Mouse (Mus musculus) limb, embryonic 15.5 days (tissue): ENCODE data around the gene Cryge. TPM values are rescaled to one million over a fixed set of nuclear protein-coding genes. Genes with fewer than 3 reads are reported as not detected.

Source experiments
- ATAC-seq: fragments of 200-750 bp; cut with Nextera tagmentation; 2 replicates; pipeline ENCODE4 v1.8.0; 2017; ENCODE audit warnings: low read depth, moderate TSS enrichment; ENCODE audit not compliant: insufficient number of reproducible peaks, low FRiP score, low TSS enrichment
- H3K27ac ChIP-seq: fragments of 300-500 bp; sonication (generic); 2 replicates; pipeline ENCODE4 v1.5.1; 2015; ENCODE audit warnings: moderate library complexity, mild to moderate bottlenecking, inconsistent platforms
- H3K27me3 ChIP-seq: fragments of 300-500 bp; sonication (generic); 2 replicates; pipeline ENCODE4 v1.6.1; 2015; ENCODE audit warnings: inconsistent platforms
- H3K36me3 ChIP-seq: fragments of 300-500 bp; sonication (generic); 2 replicates; pipeline ENCODE4 v1.6.1; 2015; ENCODE audit warnings: inconsistent platforms
- H3K4me1 ChIP-seq: fragments of 300-500 bp; sonication (generic); 2 replicates; pipeline ENCODE4 v1.6.1; 2015; ENCODE audit warnings: inconsistent platforms
- H3K4me2 ChIP-seq: fragments of 300-500 bp; sonication (generic); 2 replicates; pipeline ENCODE4 v1.6.1; 2015; ENCODE audit warnings: mild to moderate bottlenecking, inconsistent platforms
- H3K4me3 ChIP-seq: fragments of 300-500 bp; sonication (generic); 2 replicates; pipeline ENCODE4 v1.5.1; 2015; ENCODE audit warnings: mild to moderate bottlenecking, inconsistent platforms
- H3K9ac ChIP-seq: fragments of 300-500 bp; sonication (generic); 2 replicates; pipeline ENCODE4 v1.6.1; 2015; ENCODE audit warnings: inconsistent platforms
- H3K9me3 ChIP-seq: fragments of 300-500 bp; sonication (generic); 2 replicates; pipeline ENCODE4 v1.6.1; 2016; ENCODE audit warnings: inconsistent platforms
- WGBS: fragments of 180-500 bp; shearing (Covaris S2); methylation state at CpG from one replicate; pipeline ENCODE4 v1.1.7; 2015; 5-methylcytosine and 5-hydroxymethylcytosine counted together
- polyA plus RNA-seq: library from polyadenylated mRNA; unstranded; fragments of >200 nt; fragmentation: Nextera tagmentation; extraction: Ambion mirVana; gene quantifications from 2 replicates; pipeline ENCODE4 v1.2.1, GENCODE M21; 2015

The Cryge gene
- polyA plus RNA-seq, 1 experiment from 2014 or later: not detected

GRCm38 (mm10) chr1:65005575-65005974 is 45.4 kb downstream of the Cryge start:
- Histone ChIP-seq H3K4me2 (no peak overlapping the region), H3K4me1 (no peaks in the 10 kb centered on the region)

GRCm38 (mm10) chr1:65004526-65004925 is 46.4 kb downstream of the Cryge start:
- Histone ChIP-seq H3K27me3 (no peaks in the 10 kb centered on the region), H3K27ac (no peak overlapping the region), H3K9ac (no peak overlapping the region), H3K4me1 (no peaks in the 10 kb centered on the region), H3K9me3 (no peaks in the 10 kb centered on the region), H3K4me2 (no peak overlapping the region), H3K4me3 (no peak overlapping the region), H3K36me3 (no peaks in the 10 kb centered on the region)
- ATAC-seq: no peak
- 79% methylated on average over 4 of the region's 4 CpGs for WGBS

More at GRCm38 (mm10) chr1:65005575-65005974, 45.4 kb downstream of the Cryge start:
- Histone ChIP-seq H3K27ac (no peak overlapping the region), H3K4me3 (no peak overlapping the region), H3K9ac (no peak overlapping the region), H3K27me3 (no peaks in the 10 kb centered on the region), H3K9me3 (no peaks in the 10 kb centered on the region), H3K36me3 (no peaks in the 10 kb centered on the region)
- WGBS: 95% methylated on average over 6 of the region's 6 CpGs
- ATAC-seq: no peak

Other genes starting within 250 kb of the Cryge start
- gene Plekhm3, start 94.3 kb downstream of the Cryge start, polyA plus RNA-seq: 5.4 and 6.6 TPM in 2 replicates
- 0.24 TPM in 2 replicates for gene Akr1cl, start 18.4 kb downstream of the Cryge start, polyA plus RNA-seq
- gene Crygd, start 12.3 kb upstream of the Cryge start, polyA plus RNA-seq: not detected in 2 replicates
- gene Crygc, start 22.5 kb upstream of the Cryge start, polyA plus RNA-seq: not detected in 2 replicates
- gene Crygb, start 31.1 kb upstream of the Cryge start, polyA plus RNA-seq: not detected in 2 replicates
- gene Cryga, start 52.2 kb upstream of the Cryge start, polyA plus RNA-seq: not detected in 2 replicates
- gene Gm28845, start 68.4 kb upstream of the Cryge start, polyA plus RNA-seq: not detected in 2 replicates
- gene D630023F18Rik, start 72.1 kb upstream of the Cryge start, polyA plus RNA-seq: 0.35 and 0.47 TPM in 2 replicates
- gene Idh1, start 135.4 kb upstream of the Cryge start, polyA plus RNA-seq: 117 and 122 TPM in 2 replicates
- 10.2 and 11.4 TPM in 2 replicates for gene Pikfyve, start 135.5 kb upstream of the Cryge start, polyA plus RNA-seq
- 0.35 and 0.50 TPM in 2 replicates for gene Pth2r, start 230.9 kb upstream of the Cryge start, polyA plus RNA-seq